25 mouse cellular contexts compared by ENCODE assay signal in the genomic region with DNA sequence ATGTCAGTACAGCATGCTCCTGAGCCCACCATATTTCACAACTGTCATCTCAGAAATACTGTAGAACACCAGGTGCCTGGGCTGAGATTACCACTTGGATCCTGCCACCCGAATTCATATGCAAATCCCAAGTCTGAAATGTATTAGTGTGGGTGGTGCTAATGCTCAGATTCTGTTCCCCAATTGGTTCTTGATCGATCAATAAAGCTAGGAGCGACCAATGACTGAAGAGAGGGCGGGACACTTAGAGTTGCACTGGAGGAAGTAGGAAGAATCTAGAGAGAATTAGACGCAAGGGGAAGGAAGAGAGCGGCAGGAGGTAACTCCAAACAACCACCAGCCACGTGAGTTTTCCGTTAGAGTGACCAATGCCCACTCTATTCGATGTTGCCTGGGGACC.
A peak's percentile ranks its signal among the peaks of the same experiment; 100 is the strongest.
DNase-seq lines count a peak whose midpoint lies in the region; ATAC-seq and TF ChIP-seq lines count a peak whose summit lies in the region.
"Had no signal": no experiment of that assay in that cellular context is flagged by ENCODE, and none has a peak within 500 bp of the region (broad histone marks: within the 10 kb centered on the region; RNA-seq: fewer than 3 reads in every experiment).

No protein-coding gene starts in this region.

- H3K9me3 ChIP-seq in ES-E14 (ENCODE audit: control insufficient read depth, insufficient read depth, low read depth, low read length): no peaks in the 10 kb centered on the region
- H3K9me3 ChIP-seq in intestine, embryonic 16.5 days (ENCODE audit: control insufficient read depth, low read length): no peaks in the 10 kb centered on the region
- H3K9me3 ChIP-seq: forebrain, embryonic 10.5 days; forebrain, embryonic 13.5 days; hindbrain, embryonic 12.5 days; hindbrain, embryonic 15.5 days had no signal

- H3K4me2 ChIP-seq in intestine, embryonic 16.5 days (ENCODE audit: low read depth, low read length): no peak overlapping the region
- H3K4me2 ChIP-seq: forebrain, embryonic 13.5 days; heart, embryonic 11.5 days; hindbrain, embryonic 12.5 days; hindbrain, embryonic 15.5 days had no signal

- no peaks in the 10 kb centered on the region for H3K4me1 ChIP-seq in testis, adult 2 months (ENCODE audit: control insufficient read depth, insufficient read depth, low read length)
- H3K4me1 ChIP-seq in ES-E14 (ENCODE audit: control insufficient read depth in 2 of 2, insufficient read depth in 2 of 2, low read length in 2 of 2, poor library complexity in 1 of 2): no peaks in the 10 kb centered on the region
- no peaks in the 10 kb centered on the region for H3K4me1 ChIP-seq in intestine, embryonic 16.5 days (ENCODE audit: control insufficient read depth, insufficient read depth, low read length)
- H3K4me1 ChIP-seq: forebrain, embryonic 10.5 days; forebrain, embryonic 13.5 days; hindbrain, embryonic 12.5 days; hindbrain, embryonic 15.5 days had no signal

- H3K4me3 ChIP-seq in testis, adult 2 months (ENCODE audit: control insufficient read depth, low read depth, low read length): peak overlapping the region; percentile 74
- peak overlapping the region; percentile 29 to 56; a peak in 3 of 4 replicates for H3K4me3 ChIP-seq in ES-E14 (ENCODE audit: insufficient read depth in 1 of 2, low read depth in 1 of 2, low read length in 2 of 2, poor library complexity in 1 of 2, severe bottlenecking in 1 of 2)
- no peak overlapping the region for H3K4me3 ChIP-seq in intestine, embryonic 16.5 days (ENCODE audit: low read length)
- H3K4me3 ChIP-seq: forebrain, embryonic 10.5 days; forebrain, embryonic 13.5 days; gastrocnemius, adult 2 months; hindbrain, embryonic 12.5 days; hindbrain, embryonic 15.5 days had no signal

- no peak for ATAC-seq in intestine, embryonic 16.5 days
- ATAC-seq: forebrain, embryonic 13.5 days; forebrain, embryonic 16.5 days; Patski had no signal

- no peak overlapping the region for H3K9ac ChIP-seq in ES-E14 (ENCODE audit: insufficient read depth, low read depth, low read length, poor library complexity, severe bottlenecking)
- no peak overlapping the region for H3K9ac ChIP-seq in intestine, embryonic 16.5 days (ENCODE audit: low read depth, low read length)
- H3K9ac ChIP-seq: forebrain, embryonic 13.5 days; hindbrain, embryonic 12.5 days; hindbrain, embryonic 15.5 days had no signal

- in situ Hi-C loops in ES-E14 (cut with MboI; ENCODE audit: low sequenced_read_pairs in 2 of 2, unreplicated experiment in 2 of 2): no loop called here

- peak overlapping the region; percentile 53; the same call in 1 of the 2 replicates for H3K27ac ChIP-seq in testis, adult 2 months (ENCODE audit: control insufficient read depth, insufficient read depth, low read depth, low read length)
- no peak overlapping the region for H3K27ac ChIP-seq in ES-E14 (ENCODE audit: insufficient read depth, low read depth, low read length, poor library complexity, severe bottlenecking)
- H3K27ac ChIP-seq in intestine, embryonic 16.5 days (ENCODE audit: low read length): no peak overlapping the region
- H3K27ac ChIP-seq: forebrain, embryonic 10.5 days; forebrain, embryonic 13.5 days; gastrocnemius, adult 2 months; hindbrain, embryonic 12.5 days; hindbrain, embryonic 15.5 days had no signal

- TF ChIP-seq POLR2A in testis, adult 2 months (IDR thresholded peaks at IDR 0.05; ENCODE audit: control insufficient read depth, low read depth, low read length): no peak

- no peak for DNase-seq in testis, postnatal 10 days (ENCODE audit: low spot score)
- DNase-seq in ES-E14 (ENCODE audit: low read depth, low spot score) (peak; percentile 17), R1 (ENCODE audit: low read depth, low spot score) (peak; percentile 85)
- DNase-seq in testis, postnatal 14 days (ENCODE audit: low spot score): peak; percentile 15
- DNase-seq in urinary bladder, postnatal 25 days (ENCODE audit: low spot score): no peak
- DNase-seq in ovary, postnatal 10 days (ENCODE audit: low spot score): no peak
- DNase-seq: adrenal gland, adult 2 months; adrenal gland, postnatal 14 days; cerebellum, adult 11-12 months; cerebellum, adult 8-10 months; cerebellum, postnatal 10 days; cerebellum, postnatal 36 days; gastrocnemius, adult 2 months; gastrocnemius, postnatal 14 days; heart, adult 11 months; kidney, adult 11 months had no signal

- 83% methylated on average over 9 of the region's 9 CpGs for WGBS in intestine, embryonic 16.5 days

- no peaks in the 10 kb centered on the region for H3K36me3 ChIP-seq in testis, adult 2 months (ENCODE audit: control insufficient read depth, insufficient read depth, low read length)
- H3K36me3 ChIP-seq in ES-E14 (ENCODE audit: control insufficient read depth, insufficient read depth, low read length, poor library complexity, severe bottlenecking): no peaks in the 10 kb centered on the region
- no peaks in the 10 kb centered on the region for H3K36me3 ChIP-seq in intestine, embryonic 16.5 days (ENCODE audit: control insufficient read depth, insufficient read depth, low read length)
- H3K36me3 ChIP-seq: forebrain, embryonic 10.5 days; hindbrain, embryonic 12.5 days; hindbrain, embryonic 15.5 days had no signal

- TF ChIP-seq CTCF in testis, adult 2 months (IDR thresholded peaks at IDR 0.05; ENCODE audit: control insufficient read depth, insufficient read depth, insufficient replicate concordance, low read depth, low read length): no peak

- no peaks in the 10 kb centered on the region for H3K27me3 ChIP-seq in testis, adult 2 months (ENCODE audit: control insufficient read depth, insufficient read depth, low read length)
- H3K27me3 ChIP-seq in intestine, embryonic 16.5 days (replicated peaks; ENCODE audit: control insufficient read depth, insufficient read depth, low read length): no peaks in the 10 kb centered on the region
- H3K27me3 ChIP-seq: forebrain, embryonic 13.5 days; hindbrain, embryonic 12.5 days; hindbrain, embryonic 15.5 days; Patski had no signal

TF ChIP-seq in ES-E14, 5 proteins besides CTCF, POLR2A, EP300 and RAD21:
- TF ChIP-seq ZC3H11A (IDR thresholded peaks at IDR 0.05; ENCODE audit: borderline replicate concordance, low read depth, low read length): no peak
- TF ChIP-seq CHD2 (IDR thresholded peaks at IDR 0.05; ENCODE audit: low read depth, low read length): peak; percentile 72; the same call in 1 of the 2 replicates
TF ChIP-seq in ES-E14: peak in this region for 1.

Comparison
In these comparisons a context has a peak if more than half of its experiments do, and no peak if none do; other contexts are left out.
1. DNase-seq: peak in ES-E14 (single experiment), R1 (single experiment) and testis, postnatal 14 days (single experiment); none in testis, postnatal 10 days (single experiment), urinary bladder, postnatal 25 days (single experiment) and ovary, postnatal 10 days (single experiment).